Mouse (Mus musculus) lung, postnatal 4 days (tissue): ENCODE measurements around the gene Fam227a.

Experiments
- DNase-seq, 2 experiments: peaks; one replicate each; pipeline ENCODE4 v3.0.0; 2021

Gene Fam227a

GRCm38 (mm10) chr15:79615501-79615900, 43.3 kb downstream of the Fam227a start:
- DNase-seq = no peak

GRCm38 (mm10) chr15:79609226-79609625, 49.5 kb downstream of the Fam227a start:
- no peak for DNase-seq

- no peak for DNase-seq
Measured at GRCm38 (mm10) chr15:79608214-79608613, 50.5 kb downstream of the Fam227a start.

- DNase-seq = no peak
Measured at GRCm38 (mm10) chr15:79607757-79608156, 51.0 kb downstream of the Fam227a start.

- no peak for DNase-seq
Measured at GRCm38 (mm10) chr15:79606161-79606560, 52.6 kb downstream of the Fam227a start.

GRCm38 (mm10) chr15:79604990-79605665, 53.6 kb downstream of the Fam227a start, which contains the start of gene Dmc1:
Gene Dmc1 (minus strand): TSS chr15:79605109.
- peak; percentile 74 to 75 for DNase-seq

GRCm38 (mm10) chr15:79600176-79600575, 58.6 kb downstream of the Fam227a start:
- DNase-seq = no peak

GRCm38 (mm10) chr15:79598715-79599114, 60.0 kb downstream of the Fam227a start:
- no peak for DNase-seq

- no peak for DNase-seq
Measured at GRCm38 (mm10) chr15:79581581-79581980, 77.2 kb downstream of the Fam227a start.

- DNase-seq = no peak
Measured at GRCm38 (mm10) chr15:79577671-79578426, 80.9 kb downstream of the Fam227a start.

GRCm38 (mm10) chr15:79576947-79577346, 81.8 kb downstream of the Fam227a start:
- DNase-seq = no peak

GRCm38 (mm10) chr15:79575543-79576222, 83.1 kb downstream of the Fam227a start:
- no peak for DNase-seq

- DNase-seq = no peak
Measured at GRCm38 (mm10) chr15:79562417-79562816, 96.3 kb downstream of the Fam227a start.

- no peak for DNase-seq
Measured at GRCm38 (mm10) chr15:79559649-79560048, 99.1 kb downstream of the Fam227a start.
